Mouse (Mus musculus): ENCODE data around the gene Tubgcp5.

- TF ChIP-seq CTCF (IDR thresholded peaks at IDR 0.05; ENCODE audit: low read depth, low read length) (no peak), GATA2 (IDR thresholded peaks at IDR 0.05; ENCODE audit: borderline replicate concordance, low read depth, low read length) (no peak)
Measured at GRCm38 (mm10) chr7:55767926-55768325, 26.0 kb upstream of the Tubgcp5 start, which contains the start of gene Siglech.
